Mouse (Mus musculus) right cerebral cortex, postnatal 25 days (tissue): ENCODE data around the gene Fhod1.
A peak's percentile ranks its signal among the peaks of the same experiment; 100 is the strongest.
"Not testable (repeated sequence)": the region's sequence is repeated elsewhere in the genome, so short reads cannot be mapped to it uniquely, and the experiment has no call there.

Source experiments
- DNase-seq: peaks from one replicate; pipeline ENCODE4 v3.0.0; 2022

Gene Fhod1

GRCm38 (mm10) chr8:105294776-105295175 is 53.0 kb downstream of the Fhod1 start:
- no peak for DNase-seq

DNA sequence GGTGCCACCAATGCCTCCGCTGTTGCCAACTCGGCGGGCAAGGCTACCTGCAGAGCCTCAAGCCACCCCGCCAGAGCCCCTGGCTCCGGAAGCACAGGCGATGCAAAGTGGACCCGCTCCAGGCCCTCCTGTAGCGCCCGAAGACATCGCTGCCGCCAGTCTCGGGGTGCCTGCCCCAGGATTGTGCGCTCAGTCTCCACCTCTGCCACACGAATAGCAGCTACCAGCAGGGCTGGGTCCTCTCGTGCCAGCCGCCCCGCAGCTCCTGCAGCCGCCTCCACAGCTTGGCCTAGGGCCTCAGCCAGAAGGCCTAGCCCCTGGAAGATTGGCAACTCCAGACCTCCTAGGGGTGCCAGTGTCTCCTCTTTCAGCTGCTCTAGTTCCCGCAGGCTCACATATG is 54.3 kb downstream of the Fhod1 start:
- no peak for DNase-seq

DNA sequence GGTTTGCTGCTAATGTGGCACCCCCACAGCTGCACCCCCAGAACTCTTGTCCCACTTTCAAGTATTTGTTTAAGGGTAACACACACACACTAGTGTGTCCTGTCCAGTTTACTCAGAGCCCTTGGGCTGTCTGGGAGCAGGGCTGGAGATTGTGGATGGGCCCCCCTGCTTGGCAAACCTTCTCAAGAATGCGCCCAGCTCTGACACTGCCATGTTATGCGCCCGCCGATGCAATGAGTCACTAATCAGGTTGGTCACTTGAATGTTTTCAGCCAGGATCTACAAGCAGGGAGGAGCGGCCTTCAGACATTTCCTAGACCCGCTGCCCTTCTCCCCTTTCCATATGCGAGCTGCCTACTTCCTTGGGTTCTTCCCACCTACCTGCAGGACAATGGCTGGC is 55.3 kb downstream of the Fhod1 start:
- DNase-seq, result no peak

GRCm38 (mm10) chr8:105291802-105292201 is 56.0 kb downstream of the Fhod1 start:
- DNase-seq, result not testable (repeated sequence)

DNA sequence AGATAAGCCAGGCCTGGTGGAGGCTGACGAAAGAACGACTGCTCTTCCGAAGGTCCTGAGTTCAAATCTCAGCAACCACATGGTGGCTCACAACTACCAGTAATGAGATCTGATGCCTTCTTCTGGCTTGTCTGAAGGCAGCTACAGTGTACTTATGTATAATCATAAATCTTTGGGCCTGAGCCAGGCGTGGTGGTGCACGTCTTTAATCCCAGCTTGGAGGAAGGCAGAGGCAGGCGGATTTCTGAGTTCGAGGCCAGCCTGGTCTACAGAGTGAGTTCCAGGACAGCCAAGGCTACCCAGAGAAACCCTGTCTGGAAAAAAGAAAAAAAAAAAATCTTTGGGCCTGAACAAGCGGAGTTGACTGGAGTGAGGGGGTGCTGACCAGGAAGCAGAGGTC is 56.4 kb downstream of the Fhod1 start:
- DNase-seq, result not testable (repeated sequence)

DNA sequence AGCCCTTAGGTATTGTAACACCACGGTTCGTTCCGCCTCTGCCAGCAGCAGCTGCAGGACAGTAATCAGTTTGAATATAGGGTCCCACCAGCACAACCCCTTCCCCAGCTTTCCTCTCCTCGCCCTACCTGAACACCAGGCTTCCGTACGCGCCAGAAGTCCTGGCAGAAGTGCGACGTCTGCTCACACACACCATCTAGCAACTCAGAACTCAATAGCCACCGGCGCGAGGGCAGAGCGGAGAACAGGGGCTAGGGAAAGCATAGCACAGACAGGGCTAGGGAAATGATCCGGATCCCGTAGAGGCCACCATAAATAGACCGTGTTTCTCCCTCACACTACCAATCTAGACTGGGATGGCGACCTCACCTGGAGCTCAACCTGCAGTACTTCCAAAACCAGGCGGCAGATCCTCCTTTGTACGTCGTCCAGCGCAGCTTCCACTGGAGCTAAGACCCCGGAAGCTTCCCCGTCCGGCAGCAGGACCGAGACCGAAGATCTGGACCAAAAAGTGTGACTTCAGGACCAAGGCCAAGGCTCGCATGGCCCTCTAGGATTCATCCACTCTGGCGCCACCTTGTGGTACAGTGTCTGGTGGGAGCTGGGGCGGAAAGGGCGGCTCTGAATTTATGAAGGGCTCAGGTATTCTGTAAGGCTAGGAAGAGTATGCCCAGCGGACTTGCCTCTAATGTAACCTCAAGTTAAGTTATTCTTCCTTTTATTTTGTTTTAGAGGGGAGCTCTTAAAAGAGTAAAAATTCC is 57.0 kb downstream of the Fhod1 start:
- DNase-seq, result peak; percentile 68

- DNase-seq, result peak; percentile 48
Measured at GRCm38 (mm10) chr8:105289805-105290460, 57.8 kb downstream of the Fhod1 start, which contains the start of gene 4931428F04Rik. Gene 4931428F04Rik (minus strand): TSS chr8:105289864.

DNA sequence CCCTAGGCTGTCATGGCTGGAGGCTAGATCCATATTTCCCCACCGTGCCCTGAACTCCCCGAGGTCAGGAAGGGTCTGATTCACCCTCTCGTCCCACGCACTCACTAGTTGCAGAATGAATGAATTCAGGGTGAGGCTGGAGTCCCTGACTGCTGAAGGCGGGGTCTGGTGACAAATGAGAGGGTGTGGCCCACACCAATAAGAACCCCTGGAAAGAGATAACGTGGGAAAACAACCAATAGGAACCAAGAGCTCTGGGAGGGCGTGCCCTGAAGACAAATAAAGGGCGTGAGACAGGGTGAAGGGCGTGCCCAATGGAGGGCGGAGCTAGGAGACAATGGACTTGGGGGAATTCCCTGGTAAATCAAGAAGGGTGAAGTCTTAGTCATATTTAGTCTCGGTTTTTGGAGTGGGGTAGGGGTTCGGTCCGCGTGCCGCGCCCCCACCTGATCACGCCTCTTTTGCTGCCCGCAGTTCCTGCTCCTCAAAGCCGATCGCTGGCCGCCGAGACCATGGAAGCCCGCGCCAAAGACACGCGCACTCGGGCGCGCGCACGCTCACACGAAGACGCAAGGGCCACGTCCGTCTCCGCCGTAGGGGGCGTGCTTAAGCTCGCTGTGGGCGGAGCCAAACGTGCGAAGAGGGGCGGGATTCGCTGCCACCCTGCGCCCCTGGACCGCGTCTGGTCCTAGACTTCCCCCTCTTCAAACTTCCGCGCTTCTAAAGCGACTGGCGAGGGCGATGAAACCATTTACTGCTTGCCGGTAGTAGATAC is 58.6 kb downstream of the Fhod1 start:
- DNase-seq, result peak; percentile 96

DNA sequence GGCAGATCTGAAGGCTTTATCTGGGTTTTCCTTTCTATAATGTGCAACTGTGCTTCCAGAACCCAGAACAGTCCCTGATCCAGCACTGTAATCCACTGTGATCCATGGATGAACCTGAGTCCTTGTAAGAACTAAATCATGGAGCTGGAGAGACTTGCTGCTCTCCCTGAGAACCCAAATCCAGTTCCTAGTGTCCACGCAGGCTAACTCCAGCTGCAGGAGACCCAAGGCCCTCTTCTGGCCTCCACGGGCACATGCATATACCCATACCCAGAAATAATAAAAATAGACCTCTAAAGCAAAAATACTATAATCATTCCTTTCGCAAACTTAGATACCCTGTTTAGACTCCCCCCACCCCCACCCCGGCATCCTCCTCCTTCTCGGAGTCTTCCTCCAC is 59.5 kb downstream of the Fhod1 start:
- no peak for DNase-seq

GRCm38 (mm10) chr8:105286907-105287306 is 60.8 kb downstream of the Fhod1 start:
- no peak for DNase-seq

DNA sequence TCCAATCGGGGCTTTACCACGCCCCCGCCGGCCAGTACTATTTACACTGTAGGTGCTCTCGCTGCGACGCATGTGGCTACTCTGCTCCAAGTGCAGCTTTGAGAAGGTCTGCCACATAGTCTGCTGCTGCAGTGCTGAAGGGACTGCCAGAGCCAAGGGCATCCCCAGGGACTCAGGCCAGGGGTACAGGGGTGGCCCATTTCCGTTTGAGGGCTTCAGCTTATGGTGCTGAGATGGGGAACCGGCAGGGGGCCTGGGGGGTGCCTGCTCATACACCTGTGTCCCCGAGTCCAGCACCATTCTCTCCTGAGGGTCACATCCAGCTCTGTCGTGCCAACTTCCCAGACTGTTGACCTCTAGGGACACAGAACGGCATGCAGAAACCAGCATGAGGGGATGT is 62.2 kb downstream of the Fhod1 start:
- no peak for DNase-seq

- DNase-seq, result no peak
Measured at GRCm38 (mm10) chr8:105283074-105283473, 64.7 kb downstream of the Fhod1 start.

DNA sequence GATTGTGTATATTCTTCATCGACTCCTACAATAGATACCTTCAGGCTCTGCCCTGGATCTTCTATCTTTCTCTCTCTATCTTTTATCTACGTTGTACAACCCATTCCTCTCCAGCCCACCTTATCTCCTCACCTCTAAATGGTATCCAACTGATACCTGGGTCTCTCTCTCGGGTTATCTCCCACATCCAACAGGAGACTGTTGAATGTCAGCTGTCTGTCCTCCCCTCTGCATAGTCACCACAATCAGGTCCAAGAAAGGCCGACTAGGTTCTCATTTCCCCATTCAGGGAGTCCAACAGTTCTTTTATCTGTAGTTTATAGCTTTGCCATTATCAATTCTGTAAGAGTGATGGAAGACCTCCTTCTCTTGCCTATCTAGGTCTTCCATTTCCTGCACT is 65.5 kb downstream of the Fhod1 start:
- no peak for DNase-seq

GRCm38 (mm10) chr8:105281821-105282220 is 65.9 kb downstream of the Fhod1 start:
- no peak for DNase-seq

GRCm38 (mm10) chr8:105280567-105280966 is 67.2 kb downstream of the Fhod1 start:
- DNase-seq, result no peak
